Comparison of ENCODE assay signal across 19 mouse cellular contexts in genomic region chr4:151409291-151409690, GRCm38 (mm10).
"Had no signal": no experiment of that assay in that cellular context is flagged by ENCODE, and none has a peak within 500 bp of the region (broad histone marks: within the 10 kb centered on the region; RNA-seq: fewer than 3 reads in every experiment).

No protein-coding gene starts in this region.

- H3K4me1 ChIP-seq: liver, embryonic 15.5 days; lung, embryonic 15.5 days; megakaryocyte, embryonic 14.5 days had no signal

- H3K9ac ChIP-seq: liver, embryonic 15.5 days; liver, postnatal 0 days; lung, embryonic 15.5 days; midbrain, embryonic 13.5 days; midbrain, embryonic 15.5 days had no signal

- H3K27me3 ChIP-seq: liver, embryonic 15.5 days; lung, embryonic 15.5 days; megakaryocyte, embryonic 14.5 days; midbrain, embryonic 13.5 days had no signal

- H3K4me2 ChIP-seq: liver, embryonic 15.5 days; lung, embryonic 15.5 days; midbrain, embryonic 11.5 days; midbrain, embryonic 13.5 days; midbrain, embryonic 15.5 days had no signal

- H3K9me3 ChIP-seq: liver, embryonic 15.5 days; lung, embryonic 15.5 days; midbrain, embryonic 15.5 days had no signal

- H3K36me3 ChIP-seq: liver, embryonic 15.5 days; lung, embryonic 15.5 days; midbrain, embryonic 13.5 days; midbrain, embryonic 15.5 days had no signal

- DNase-seq: liver, postnatal 0 days; lung, adult 2 months; lung, postnatal 14 days; lung, postnatal 36 days; right cerebral cortex, adult 18-20 months; right cerebral cortex, postnatal 25 days; right cerebral cortex, postnatal 4 days; spleen, adult 18-20 months; thymus, adult 18-20 months; thymus, postnatal 14 days; thymus, postnatal 36 days had no signal

- H3K27ac ChIP-seq: liver, embryonic 15.5 days; lung, embryonic 15.5 days; macrophage; midbrain, embryonic 13.5 days; midbrain, embryonic 15.5 days had no signal

- ATAC-seq: liver, postnatal 0 days; lung, postnatal 0 days; midbrain, embryonic 13.5 days; midbrain, embryonic 15.5 days had no signal

- H3K4me3 ChIP-seq: liver, embryonic 15.5 days; lung, embryonic 15.5 days; megakaryocyte, embryonic 14.5 days; midbrain, embryonic 13.5 days; midbrain, embryonic 15.5 days had no signal
